Mouse (Mus musculus) heart, adult 2 months (tissue): ENCODE measurements around the gene Dis3l2. TPM values are rescaled to one million over a fixed set of nuclear protein-coding genes. Genes with fewer than 3 reads are reported as not detected.
A peak's percentile ranks its signal among the peaks of the same experiment; 100 is the strongest.

Experiments used
- DNase-seq, 2 experiments: peaks; one replicate each; pipeline ENCODE4 v3.0.0; 2021
- H3K27ac ChIP-seq: fragments of 200-600 bp; 2 replicates; pipeline ENCODE4 v1.8.1; 2022
- H3K27me3 ChIP-seq: fragments of 200-500 bp; 2 replicates; pipeline ENCODE4 v1.6.1; 2012; ENCODE audit warnings: mild to moderate bottlenecking, low read length, inconsistent platforms, mixed read lengths; ENCODE audit not compliant: control insufficient read depth, insufficient read depth
- H3K36me3 ChIP-seq: fragments of 200-500 bp; 2 replicates; pipeline ENCODE4 v1.6.1; 2012; ENCODE audit warnings: low read length, inconsistent platforms; ENCODE audit not compliant: control insufficient read depth, insufficient read depth
- H3K4me1 ChIP-seq: fragments of 200-500 bp; 2 replicates; pipeline ENCODE4 v1.6.1; 2011; ENCODE audit warnings: low read length; ENCODE audit not compliant: control insufficient read depth, insufficient read depth
- H3K4me3 ChIP-seq: fragments of 200-600 bp; 2 replicates; pipeline ENCODE4 v1.8.1; 2022
- H3K79me2 ChIP-seq: fragments of 200-500 bp; replicated peaks from 2 replicates; pipeline ENCODE4 v1.6.1; 2012; ENCODE audit warnings: mild to moderate bottlenecking, inconsistent platforms, low read length, moderate library complexity, mixed read lengths; ENCODE audit not compliant: control insufficient read depth, insufficient read depth
- H3K9ac ChIP-seq: fragments of 200-500 bp; 2 replicates; pipeline ENCODE4 v1.6.1; 2012; ENCODE audit warnings: low read depth, mild to moderate bottlenecking, control low read depth, inconsistent platforms, low read length, mixed read lengths
- CTCF ChIP-seq: fragments of 200-600 bp; IDR thresholded peaks from 2 replicates; pipeline ENCODE4 v1.8.1; 2022; ENCODE audit warnings: antibody characterized with exemption, mild to moderate bottlenecking, moderate library complexity
- EP300 ChIP-seq: fragments of 200-500 bp; IDR thresholded peaks from 2 replicates; pipeline ENCODE4 v1.6.1; 2011; ENCODE audit warnings: low read depth, low read length, control low read depth; ENCODE audit not compliant: insufficient read depth
- POLR2A ChIP-seq: fragments of 200-500 bp; IDR thresholded peaks from 2 replicates; pipeline ENCODE4 v1.6.1; 2011; ENCODE audit warnings: mild to moderate bottlenecking, low read depth, low read length, control low read depth; ENCODE audit not compliant: insufficient read depth
- WGBS: fragments of 180-500 bp; shearing (Covaris S2); methylation state at CpG from one replicate; pipeline ENCODE4 v1.1.7; 2018; 5-methylcytosine and 5-hydroxymethylcytosine counted together
- intact Hi-C: fragments of 180-260 bp; cut with DNase I; formaldehyde crosslinking; loops from one replicate; pipeline ENCODE4 v1.15.1; 2025
- polyA plus RNA-seq: library from polyadenylated mRNA; depleted of rRNA; stranded (reverse); fragments of >200 nt; gene quantifications from 2 replicates; pipeline ENCODE4 v1.2.3, GENCODE M21; 2012
- total RNA-seq, 2 experiments: library from RNA; stranded (reverse); gene quantifications; 2 replicates each; pipeline ENCODE4 v1.2.3; 2021

Dis3l2 gene
- total and polyA plus RNA-seq, 3 experiments = 7.8 to 10.2 (median 9.0) TPM

DNA sequence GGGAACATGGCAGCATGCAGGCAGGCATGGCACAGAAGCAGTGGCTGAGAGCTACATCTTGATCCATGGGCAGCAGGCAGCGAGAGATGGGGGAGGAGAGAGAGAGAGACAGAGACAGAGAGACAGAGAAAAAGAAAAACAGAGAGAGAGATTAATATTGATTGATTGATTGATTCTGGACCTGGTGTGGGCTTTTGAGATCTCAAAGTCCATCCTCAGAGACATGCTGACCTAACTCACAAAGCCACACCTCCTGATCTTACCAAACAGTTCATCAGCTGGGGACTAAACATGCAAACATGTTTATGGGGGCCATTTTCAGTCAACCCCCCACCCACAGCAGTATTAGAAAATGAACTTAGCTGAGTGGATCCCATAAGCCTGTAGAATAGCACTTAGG, 321.4 kb downstream of the Dis3l2 start:
- H3K27ac ChIP-seq = no peak overlapping the region
- peaks cover 4% of the 10 kb centered on the region for H3K4me1 ChIP-seq
- H3K4me3 ChIP-seq = no peak overlapping the region
- no peaks in the 10 kb centered on the region for H3K79me2 ChIP-seq
- H3K27me3 ChIP-seq = no peaks in the 10 kb centered on the region
- H3K36me3 ChIP-seq = no peaks in the 10 kb centered on the region
- H3K9ac ChIP-seq = no peak overlapping the region
- no peak for TF ChIP-seq CTCF
- TF ChIP-seq POLR2A = no peak
- TF ChIP-seq EP300 = no peak
- intact Hi-C loops = no loop called here
- no peak for DNase-seq
- WGBS = 100% methylated on average over 1 of the region's 1 CpGs

DNA sequence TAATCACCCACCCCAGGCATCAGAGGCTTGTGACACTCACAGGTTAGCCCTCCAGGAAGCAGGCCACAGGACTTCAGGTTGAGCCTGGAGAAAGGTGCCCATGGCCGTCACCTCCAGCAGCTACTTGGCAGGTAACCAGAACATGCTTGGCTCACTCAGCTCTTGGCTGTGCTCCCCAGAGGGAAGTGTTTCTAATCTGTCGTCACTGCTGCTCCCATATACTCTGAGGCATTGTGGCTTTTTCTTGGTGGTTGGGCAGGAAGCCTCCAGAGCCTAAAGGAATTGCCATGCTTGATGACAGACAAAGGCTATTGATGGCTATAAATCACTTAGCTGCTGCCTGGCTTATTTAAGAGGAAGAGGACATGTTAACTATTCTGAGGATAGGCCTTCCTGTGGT, 325.2 kb downstream of the Dis3l2 start:
- peak; percentile 54 to 74 for DNase-seq
- H3K9ac ChIP-seq = no peak overlapping the region
- WGBS = 10% methylated on average over 2 of the region's 2 CpGs
- no peaks in the 10 kb centered on the region for H3K27me3 ChIP-seq
- no peak overlapping the region for H3K27ac ChIP-seq
- peaks cover 4% of the 10 kb centered on the region for H3K4me1 ChIP-seq
- TF ChIP-seq CTCF = no peak
- no peak for TF ChIP-seq POLR2A
- TF ChIP-seq EP300 = no peak
- no peaks in the 10 kb centered on the region for H3K36me3 ChIP-seq
- no peaks in the 10 kb centered on the region for H3K79me2 ChIP-seq
- intact Hi-C loops = no loop called here
- H3K4me3 ChIP-seq = no peak overlapping the region

DNA sequence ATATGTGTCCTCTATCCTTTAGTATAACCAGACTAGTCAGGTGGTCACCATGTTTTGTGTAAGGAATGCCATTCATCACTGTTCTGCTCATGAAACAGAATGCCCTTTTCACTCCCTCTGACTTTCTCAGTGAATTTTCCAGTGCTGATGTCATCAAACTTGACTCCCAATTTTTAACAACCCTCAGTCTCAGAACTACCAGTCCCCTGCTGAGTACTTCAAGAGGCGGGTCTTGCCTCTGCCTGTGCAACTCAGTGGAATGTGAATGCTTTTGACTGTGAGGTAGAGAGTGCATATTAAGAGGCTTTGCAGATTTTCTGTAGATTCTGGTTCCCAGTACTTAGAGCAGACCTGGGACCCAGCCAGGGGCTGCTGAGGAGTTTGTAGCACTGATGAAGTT, 327.0 kb downstream of the Dis3l2 start:
- WGBS = 97% methylated on average over 1 of the region's 1 CpGs
- intact Hi-C loops = no loop called here
- DNase-seq = no peak
- Histone ChIP-seq H3K27ac (no peak overlapping the region), H3K27me3 (no peaks in the 10 kb centered on the region), H3K4me3 (no peak overlapping the region), H3K9ac (no peak overlapping the region), H3K79me2 (no peaks in the 10 kb centered on the region), H3K4me1 (peaks cover 4% of the 10 kb centered on the region), H3K36me3 (no peaks in the 10 kb centered on the region)
- TF ChIP-seq POLR2A = no peak
- TF ChIP-seq CTCF = no peak
- TF ChIP-seq EP300 = no peak

DNA sequence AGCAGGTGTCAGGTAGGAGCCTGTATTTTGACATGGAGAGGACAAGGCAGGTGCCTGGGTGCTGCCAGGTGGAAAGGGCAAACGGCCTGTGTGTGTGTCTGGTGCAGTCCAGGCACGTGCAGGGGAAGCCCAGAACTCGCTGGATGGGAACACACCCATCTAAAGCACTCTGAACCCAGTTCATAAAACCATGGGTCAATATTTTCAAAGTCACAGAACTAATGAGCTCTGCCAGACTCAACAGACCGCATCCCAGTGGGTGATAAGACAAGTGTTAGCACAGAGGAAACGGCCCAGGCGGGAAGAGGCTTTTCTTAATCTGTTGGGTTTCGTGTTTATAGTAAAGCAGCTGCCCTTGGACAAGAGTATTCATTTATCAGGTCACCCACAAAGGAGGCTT, 328.9 kb downstream of the Dis3l2 start:
- TF ChIP-seq POLR2A = no peak
- TF ChIP-seq EP300 = no peak
- H3K27ac ChIP-seq = no peak overlapping the region

DNA sequence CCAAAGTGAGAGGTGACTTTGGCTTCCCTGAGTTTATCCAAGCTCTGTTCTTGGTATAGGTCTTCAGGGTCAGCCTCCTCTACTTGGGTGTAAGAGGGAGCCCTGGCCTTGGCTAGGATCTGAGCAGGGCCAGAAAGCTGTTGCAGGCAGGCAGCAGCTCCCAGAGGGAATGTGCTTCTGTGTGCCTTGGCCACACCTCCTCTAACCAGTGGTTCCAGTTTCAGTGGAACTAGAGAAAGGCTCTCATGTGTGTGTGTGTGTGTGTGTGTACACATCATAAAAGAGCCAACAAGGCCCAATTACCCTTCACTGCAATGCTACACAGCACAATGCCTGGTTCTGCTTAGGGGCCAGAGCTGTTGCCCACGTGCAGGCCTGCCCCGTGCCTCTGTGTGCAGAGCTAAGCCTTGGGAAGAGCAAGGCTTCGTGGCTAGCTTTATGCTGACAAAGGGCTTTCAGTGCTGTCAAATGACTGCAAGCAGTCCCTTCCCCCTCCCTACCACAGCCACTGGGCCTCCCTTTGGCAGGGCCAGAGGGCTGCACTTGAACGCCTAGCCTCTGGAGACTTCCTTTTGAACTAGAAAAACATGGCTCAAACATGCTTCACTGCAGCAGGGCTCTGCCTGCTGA, 332.0 kb downstream of the Dis3l2 start:
- 37% methylated on average over 4 of the region's 4 CpGs for WGBS
- no peak overlapping the region for H3K9ac ChIP-seq
- TF ChIP-seq EP300 = no peak
- no peak for TF ChIP-seq CTCF
- no peak for TF ChIP-seq POLR2A
- DNase-seq = peak; percentile 47 to 55
- intact Hi-C loops = no loop called here
- H3K36me3 ChIP-seq = no peaks in the 10 kb centered on the region
- H3K4me1 ChIP-seq = peaks cover 2% of the 10 kb centered on the region
- H3K27me3 ChIP-seq = no peaks in the 10 kb centered on the region
- peak overlapping the region; percentile 38 for H3K27ac ChIP-seq
- H3K79me2 ChIP-seq = no peaks in the 10 kb centered on the region
- no peak overlapping the region for H3K4me3 ChIP-seq

More for the DNA sequence above, 328.9 kb downstream of the Dis3l2 start:
- H3K36me3 ChIP-seq = no peaks in the 10 kb centered on the region
- no peak overlapping the region for H3K9ac ChIP-seq
- peaks cover 6% of the 10 kb centered on the region for H3K4me1 ChIP-seq
- 58% methylated on average over 7 of the region's 7 CpGs for WGBS
- intact Hi-C loops = no loop called here
- no peaks in the 10 kb centered on the region for H3K27me3 ChIP-seq
- H3K79me2 ChIP-seq = no peaks in the 10 kb centered on the region
- DNase-seq = no peak
- H3K4me3 ChIP-seq = no peak overlapping the region

DNA sequence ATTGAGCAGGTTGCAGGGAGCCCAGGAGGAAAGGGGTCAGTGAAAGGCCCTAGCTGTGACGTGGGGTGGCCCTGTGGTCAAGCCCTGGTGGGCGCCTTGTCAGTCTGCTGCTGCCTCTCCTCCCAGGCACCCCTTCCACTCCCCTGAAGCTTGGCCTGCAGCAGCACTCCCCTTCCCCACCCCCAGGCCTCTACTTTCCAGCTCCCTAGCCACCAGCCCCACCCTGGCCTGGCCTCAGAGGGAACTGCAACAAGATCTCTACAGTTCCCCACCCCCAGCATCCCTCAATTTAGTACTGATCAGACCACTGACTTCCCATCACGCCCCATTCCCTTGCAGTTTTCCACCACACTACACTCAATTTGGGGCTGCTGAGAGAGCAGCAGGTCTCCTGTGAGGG, 332.7 kb downstream of the Dis3l2 start:
- H3K27ac ChIP-seq = peak overlapping the region; percentile 38; the same call in 1 of the 2 replicates
- intact Hi-C loops = no loop called here
- H3K36me3 ChIP-seq = no peaks in the 10 kb centered on the region
- H3K27me3 ChIP-seq = no peaks in the 10 kb centered on the region
- no peak overlapping the region for H3K9ac ChIP-seq
- H3K4me1 ChIP-seq = peaks cover 2% of the 10 kb centered on the region
- 80% methylated on average over 3 of the region's 3 CpGs for WGBS
- H3K4me3 ChIP-seq = no peak overlapping the region
- DNase-seq = no peak
- H3K79me2 ChIP-seq = no peaks in the 10 kb centered on the region
- TF ChIP-seq CTCF (no peak), POLR2A (no peak), EP300 (no peak)
